Mouse (Mus musculus) gastrocnemius, adult 2 months (tissue): ENCODE measurements around the gene Spata3. TPM values are rescaled to one million over a fixed set of nuclear protein-coding genes. Genes with fewer than 3 reads are reported as not detected.

Source experiments
- DNase-seq: peaks from one replicate; pipeline ENCODE4 v3.0.0; 2022
- H3K27ac ChIP-seq: fragments of 200-600 bp; 2 replicates; pipeline ENCODE4 v1.8.1; 2022; ENCODE audit warnings: mild to moderate bottlenecking
- H3K4me3 ChIP-seq: fragments of 200-600 bp; 2 replicates; pipeline ENCODE4 v1.8.1; 2022; ENCODE audit warnings: mild to moderate bottlenecking, moderate library complexity
- CTCF ChIP-seq: fragments of 200-600 bp; IDR thresholded peaks from 2 replicates; pipeline ENCODE4 v1.8.1; 2022; ENCODE audit warnings: antibody characterized with exemption, mild to moderate bottlenecking, moderate library complexity
- intact Hi-C: fragments of 180-260 bp; cut with DNase I; formaldehyde crosslinking; loops from one replicate; pipeline ENCODE4 v1.15.1; 2025
- total RNA-seq, 2 experiments: library from RNA; stranded (reverse); gene quantifications; 2 replicates each; pipeline ENCODE4 v1.2.3; 2021

Spata3 gene
- total RNA-seq, 2 experiments from 2014 or later = not detected

DNA sequence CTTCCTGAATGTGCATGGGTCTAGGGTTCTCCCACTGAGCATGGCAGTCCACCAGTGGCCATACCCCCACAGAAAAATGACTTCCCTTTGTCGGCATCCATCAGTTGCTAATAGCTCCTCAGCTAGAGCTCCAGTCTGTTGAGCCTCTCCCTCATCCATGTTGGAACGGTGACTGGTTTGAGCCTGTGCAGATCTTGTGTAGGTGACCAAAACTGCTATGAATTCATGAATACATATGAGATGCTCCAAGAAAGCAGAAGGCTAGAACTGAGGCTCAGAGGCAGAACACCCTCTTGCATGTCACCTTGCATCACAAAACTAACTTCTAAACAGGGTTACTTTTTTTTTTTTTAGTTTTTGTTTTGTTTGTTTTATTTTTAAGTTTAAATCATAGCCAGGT is 59.9 kb downstream of the Spata3 start:
- TF ChIP-seq CTCF = no peak
- intact Hi-C loops = loop anchor here (10.0 kb wide), 1 partner anchor 278 kb away; the partner anchor contains the start of gene Ncl
- Histone ChIP-seq H3K27ac (no peak overlapping the region), H3K4me3 (no peak overlapping the region)
- DNase-seq = no peak

Other genes with a start within 250 kb of the Spata3 start
- gene A630001G21Rik, start 238.2 kb upstream of the Spata3 start, total RNA-seq = under 1 TPM in 1 of 2 experiments, not detected in 1; 0.15 TPM
- 100 to 1,000 TPM; 191 to 193 TPM for gene Cab39, start 223.4 kb upstream of the Spata3 start, total RNA-seq
- 10 to 100 TPM; 22.3 to 23.1 TPM for gene Itm2c, start 122.5 kb upstream of the Spata3 start, total RNA-seq
- gene 4933407L21Rik, start 88.3 kb upstream of the Spata3 start, total RNA-seq = under 1 TPM in 1 of 2 experiments, not detected in 1; 0.36 TPM
- not detected for gene Gpr55, start 55.8 kb upstream of the Spata3 start, total RNA-seq
- under 1 TPM in 1 of 2 experiments, not detected in 1; 0.10 TPM for gene 2810459M11Rik, start 29.0 kb downstream of the Spata3 start, total RNA-seq
- gene Psmd1, start 47.6 kb downstream of the Spata3 start, total RNA-seq = 100 to 1,000 TPM; 111 to 140 TPM
- gene Htr2b, start 95.2 kb downstream of the Spata3 start, total RNA-seq = not detected
- gene Gm21972, start 116.8 kb downstream of the Spata3 start, total RNA-seq = under 1 TPM in 1 of 2 experiments, not detected in 1; 0.97 TPM
- 1 to 10 TPM; 2.0 to 2.1 TPM for gene Armc9, start 138.0 kb downstream of the Spata3 start, total RNA-seq